Mouse (Mus musculus): Measurements from ENCODE around the gene Ddx28. TPM values are rescaled to one million over a fixed set of nuclear protein-coding genes. Genes with fewer than 3 reads are reported as not detected.

Gene Ddx28
- polyA plus RNA-seq, 1 experiment: 4.4 TPM

DNA sequence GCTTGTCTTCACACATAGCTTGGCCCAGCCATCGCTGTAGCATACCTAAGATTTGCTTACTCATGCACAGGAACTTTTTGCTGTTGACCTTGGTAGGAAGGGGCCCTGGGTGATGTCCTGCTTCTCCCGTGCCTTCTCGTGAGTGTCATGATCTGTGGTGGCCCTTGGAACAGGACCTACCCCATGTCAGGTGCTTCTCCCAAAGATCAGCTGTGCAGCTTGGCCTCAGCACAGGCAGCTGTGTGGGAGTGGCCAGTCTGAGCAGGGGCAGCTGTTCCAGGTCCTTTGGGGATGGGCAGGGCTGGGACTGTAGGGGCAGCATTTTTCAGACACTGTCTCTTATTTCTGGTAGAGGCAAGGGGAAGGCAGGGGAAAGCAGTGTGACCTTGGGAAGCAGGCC lies 32.5 kb upstream of the Ddx28 start:
- no peak overlapping the region for H3K27ac ChIP-seq (ENCODE audit: control insufficient read depth, insufficient read depth, low read depth, low read length)
- TF ChIP-seq CTCF (IDR thresholded peaks at IDR 0.05; ENCODE audit: control insufficient read depth, insufficient read depth, insufficient replicate concordance, low read depth, low read length) (no peak), POLR2A (IDR thresholded peaks at IDR 0.05; ENCODE audit: control insufficient read depth, low read depth, low read length) (no peak)
- no peaks in the 10 kb centered on the region for H3K4me1 ChIP-seq (ENCODE audit: control insufficient read depth, insufficient read depth, low read length)
- H3K4me3 ChIP-seq (ENCODE audit: control insufficient read depth, low read depth, low read length): no peak overlapping the region
- no peaks in the 10 kb centered on the region for H3K27me3 ChIP-seq (ENCODE audit: control insufficient read depth, insufficient read depth, low read length)
- no peaks in the 10 kb centered on the region for H3K36me3 ChIP-seq (ENCODE audit: control insufficient read depth, insufficient read depth, low read length)

DNA sequence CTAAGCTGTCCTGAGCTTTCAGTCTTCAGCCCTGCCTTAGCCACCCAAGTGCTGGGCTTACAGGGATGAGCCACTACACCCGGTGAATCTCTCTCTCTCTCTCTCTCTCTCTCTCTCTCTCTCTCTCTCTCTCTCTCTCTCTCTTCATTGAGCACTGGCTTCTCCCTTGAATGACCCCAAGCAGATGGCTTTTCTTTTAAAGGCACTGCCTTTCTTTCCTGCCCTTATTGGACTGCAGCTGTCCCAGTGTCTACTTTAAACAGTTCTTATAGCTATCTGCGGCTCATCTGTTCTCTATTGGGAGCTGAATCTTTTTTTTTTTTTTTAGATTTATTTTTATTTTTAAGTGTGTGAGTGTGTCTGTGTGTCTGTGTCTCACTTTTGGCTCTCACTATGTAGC lies 31.4 kb upstream of the Ddx28 start:
- H3K4me1 ChIP-seq (ENCODE audit: control insufficient read depth, insufficient read depth, low read length): no peaks in the 10 kb centered on the region
- no peak overlapping the region for H3K27ac ChIP-seq (ENCODE audit: control insufficient read depth, insufficient read depth, low read depth, low read length)
- TF ChIP-seq POLR2A (IDR thresholded peaks at IDR 0.05; ENCODE audit: control insufficient read depth, low read depth, low read length) (no peak), CTCF (IDR thresholded peaks at IDR 0.05; ENCODE audit: control insufficient read depth, insufficient read depth, insufficient replicate concordance, low read depth, low read length) (no peak)
- H3K27me3 ChIP-seq (ENCODE audit: control insufficient read depth, insufficient read depth, low read length): no peaks in the 10 kb centered on the region
- no peaks in the 10 kb centered on the region for H3K36me3 ChIP-seq (ENCODE audit: control insufficient read depth, insufficient read depth, low read length)
- H3K4me3 ChIP-seq (ENCODE audit: control insufficient read depth, low read depth, low read length): no peak overlapping the region

DNA sequence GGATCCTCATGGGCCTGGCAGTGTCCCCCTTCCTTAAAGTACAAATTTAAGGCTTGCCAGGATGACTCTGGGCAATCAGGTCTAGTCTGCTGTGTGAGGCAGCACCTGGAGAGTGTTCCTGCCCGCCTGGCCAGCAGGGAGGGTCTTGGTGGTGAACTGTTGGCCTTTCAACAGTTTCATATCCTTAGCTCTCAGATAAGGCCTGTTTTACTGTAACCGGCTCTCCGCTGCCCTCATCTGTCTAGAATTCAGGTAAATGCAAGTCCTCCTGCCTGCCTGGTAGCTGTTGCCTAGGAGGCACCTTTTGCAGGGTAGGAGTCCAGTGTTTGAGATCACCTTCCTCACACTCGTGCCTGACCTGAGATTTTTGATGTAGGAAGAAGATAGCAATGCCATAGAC lies 28.5 kb upstream of the Ddx28 start:
- no peaks in the 10 kb centered on the region for H3K27me3 ChIP-seq (ENCODE audit: control insufficient read depth, insufficient read depth, low read length)
- no peaks in the 10 kb centered on the region for H3K4me1 ChIP-seq (ENCODE audit: control insufficient read depth, insufficient read depth, low read length)
- TF ChIP-seq CTCF (IDR thresholded peaks at IDR 0.05; ENCODE audit: control insufficient read depth, insufficient read depth, insufficient replicate concordance, low read depth, low read length) (no peak), POLR2A (IDR thresholded peaks at IDR 0.05; ENCODE audit: control insufficient read depth, low read depth, low read length) (no peak)

GRCm38 (mm10) chr8:106039605-106040004 lies 27.9 kb upstream of the Ddx28 start:
- TF ChIP-seq POLR2A (IDR thresholded peaks at IDR 0.05; ENCODE audit: control insufficient read depth, low read depth, low read length) (no peak), CTCF (IDR thresholded peaks at IDR 0.05; ENCODE audit: control insufficient read depth, insufficient read depth, insufficient replicate concordance, low read depth, low read length) (no peak)
- Histone ChIP-seq H3K27ac (ENCODE audit: control insufficient read depth, insufficient read depth, low read depth, low read length) (no peak overlapping the region), H3K4me3 (ENCODE audit: control insufficient read depth, low read depth, low read length) (no peak overlapping the region), H3K27me3 (ENCODE audit: control insufficient read depth, insufficient read depth, low read length) (no peaks in the 10 kb centered on the region), H3K36me3 (ENCODE audit: control insufficient read depth, insufficient read depth, low read length) (no peaks in the 10 kb centered on the region), H3K4me1 (ENCODE audit: control insufficient read depth, insufficient read depth, low read length) (no peaks in the 10 kb centered on the region)

More for the DNA sequence above, 28.5 kb upstream of the Ddx28 start:
- no peaks in the 10 kb centered on the region for H3K36me3 ChIP-seq (ENCODE audit: control insufficient read depth, insufficient read depth, low read length)
- H3K4me3 ChIP-seq (ENCODE audit: control insufficient read depth, low read depth, low read length): no peak overlapping the region
- no peak overlapping the region for H3K27ac ChIP-seq (ENCODE audit: control insufficient read depth, insufficient read depth, low read depth, low read length)

GRCm38 (mm10) chr8:106038721-106039120 lies 27.0 kb upstream of the Ddx28 start:
- no peak for TF ChIP-seq POLR2A (IDR thresholded peaks at IDR 0.05; ENCODE audit: control insufficient read depth, low read depth, low read length)
- TF ChIP-seq CTCF (IDR thresholded peaks at IDR 0.05; ENCODE audit: control insufficient read depth, insufficient read depth, insufficient replicate concordance, low read depth, low read length): no peak
- no peaks in the 10 kb centered on the region for H3K4me1 ChIP-seq (ENCODE audit: control insufficient read depth, insufficient read depth, low read length)
- no peak overlapping the region for H3K27ac ChIP-seq (ENCODE audit: control insufficient read depth, insufficient read depth, low read depth, low read length)
- no peaks in the 10 kb centered on the region for H3K36me3 ChIP-seq (ENCODE audit: control insufficient read depth, insufficient read depth, low read length)
- no peaks in the 10 kb centered on the region for H3K27me3 ChIP-seq (ENCODE audit: control insufficient read depth, insufficient read depth, low read length)
- H3K4me3 ChIP-seq (ENCODE audit: control insufficient read depth, low read depth, low read length): no peak overlapping the region

- TF ChIP-seq POLR2A (IDR thresholded peaks at IDR 0.05; ENCODE audit: control insufficient read depth, low read depth, low read length): no peak
- TF ChIP-seq CTCF (IDR thresholded peaks at IDR 0.05; ENCODE audit: control insufficient read depth, insufficient read depth, insufficient replicate concordance, low read depth, low read length): peak; percentile 74; the same call in 1 of the 2 replicates
- Histone ChIP-seq H3K27me3 (ENCODE audit: control insufficient read depth, insufficient read depth, low read length) (no peaks in the 10 kb centered on the region), H3K36me3 (ENCODE audit: control insufficient read depth, insufficient read depth, low read length) (no peaks in the 10 kb centered on the region), H3K4me3 (ENCODE audit: control insufficient read depth, low read depth, low read length) (no peak overlapping the region), H3K4me1 (ENCODE audit: control insufficient read depth, insufficient read depth, low read length) (no peaks in the 10 kb centered on the region), H3K27ac (ENCODE audit: control insufficient read depth, insufficient read depth, low read depth, low read length) (no peak overlapping the region)
Measured at GRCm38 (mm10) chr8:106022483-106022882, 10.8 kb upstream of the Ddx28 start.

DNA sequence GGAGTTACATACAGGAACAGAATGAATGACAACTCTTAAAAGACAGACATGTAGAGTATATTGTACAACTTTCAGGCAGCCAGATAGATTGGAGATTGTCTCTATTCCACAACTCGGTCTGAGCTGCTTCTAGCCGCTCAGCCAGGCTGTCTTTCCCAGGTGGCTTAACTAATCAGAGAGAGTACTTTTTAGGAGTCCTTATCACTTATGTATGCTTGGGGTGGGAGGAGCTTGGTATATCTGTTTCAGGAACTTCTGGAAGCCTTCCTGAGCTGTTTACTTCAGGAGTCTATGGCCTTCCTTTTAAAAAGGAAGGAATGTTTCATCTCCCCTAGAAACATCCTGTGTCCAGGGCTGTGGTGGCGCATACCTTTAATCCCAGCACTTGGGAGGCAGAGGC lies 6.4 kb upstream of the Ddx28 start:
- no peak overlapping the region for H3K27ac ChIP-seq (ENCODE audit: control insufficient read depth, insufficient read depth, low read depth, low read length)
- no peak overlapping the region for H3K4me3 ChIP-seq (ENCODE audit: control insufficient read depth, low read depth, low read length)
- no peaks in the 10 kb centered on the region for H3K4me1 ChIP-seq (ENCODE audit: control insufficient read depth, insufficient read depth, low read length)
- H3K36me3 ChIP-seq (ENCODE audit: control insufficient read depth, insufficient read depth, low read length): no peaks in the 10 kb centered on the region
- TF ChIP-seq POLR2A (IDR thresholded peaks at IDR 0.05; ENCODE audit: control insufficient read depth, low read depth, low read length): no peak
- no peak for TF ChIP-seq CTCF (IDR thresholded peaks at IDR 0.05; ENCODE audit: control insufficient read depth, insufficient read depth, insufficient replicate concordance, low read depth, low read length)
- H3K27me3 ChIP-seq (ENCODE audit: control insufficient read depth, insufficient read depth, low read length): no peaks in the 10 kb centered on the region

- Histone ChIP-seq H3K27ac (ENCODE audit: control insufficient read depth, insufficient read depth, low read depth, low read length) (no peak overlapping the region), H3K4me3 (ENCODE audit: control insufficient read depth, low read depth, low read length) (no peak overlapping the region), H3K36me3 (ENCODE audit: control insufficient read depth, insufficient read depth, low read length) (no peaks in the 10 kb centered on the region), H3K27me3 (ENCODE audit: control insufficient read depth, insufficient read depth, low read length) (no peaks in the 10 kb centered on the region), H3K4me1 (ENCODE audit: control insufficient read depth, insufficient read depth, low read length) (no peaks in the 10 kb centered on the region)
- TF ChIP-seq POLR2A (IDR thresholded peaks at IDR 0.05; ENCODE audit: control insufficient read depth, low read depth, low read length): no peak
- TF ChIP-seq CTCF (IDR thresholded peaks at IDR 0.05; ENCODE audit: control insufficient read depth, insufficient read depth, insufficient replicate concordance, low read depth, low read length): no peak
Measured at GRCm38 (mm10) chr8:106017130-106017529, 5.4 kb upstream of the Ddx28 start.
